Mouse (Mus musculus) T-cell, adult 2 months (primary cell): ENCODE results near the gene Psmd8.

ENCODE experiments used
- DNase-seq: peaks from one replicate; pipeline ENCODE4 v3.0.0; 2022; ENCODE audit warnings: low spot score

Psmd8 gene

GRCm38 (mm10) chr7:29134693-29135386 lies 45.7 kb downstream of the Psmd8 start, which contains the start of gene Rasgrp4:
Gene Rasgrp4 (plus strand): TSS chr7:29134851.
- DNase-seq = peak; percentile 90

- no peak for DNase-seq
Observed at GRCm38 (mm10) chr7:29134230-29134629, 46.3 kb downstream of the Psmd8 start.

- DNase-seq = peak; percentile 22
Observed at GRCm38 (mm10) chr7:29128725-29129124, 51.8 kb downstream of the Psmd8 start.

GRCm38 (mm10) chr7:29126173-29126915 lies 54.2 kb downstream of the Psmd8 start:
- DNase-seq = peak; percentile 82

GRCm38 (mm10) chr7:29124970-29125369 lies 55.5 kb downstream of the Psmd8 start, which contains the start of gene Ryr1:
Gene Ryr1 (minus strand): TSS chr7:29125179.
- DNase-seq = peak; percentile 37
